Mouse (Mus musculus) lung, embryonic 15.5 days (tissue): ENCODE results near the gene Tmem119. TPM values are rescaled to one million over a fixed set of nuclear protein-coding genes. Genes with fewer than 3 reads are reported as not detected.

Experiments
- ATAC-seq: fragments of 200-750 bp; cut with Nextera tagmentation; 2 replicates; pipeline ENCODE4 v1.8.0; 2017; ENCODE audit warnings: moderate number of reproducible peaks, borderline replicate concordance; ENCODE audit not compliant: low FRiP score, low TSS enrichment; ENCODE audit errors: extremely low read depth
- H3K27ac ChIP-seq: fragments of 300-500 bp; sonication (generic); 2 replicates; pipeline ENCODE4 v1.5.1; 2015; ENCODE audit warnings: moderate library complexity, mild to moderate bottlenecking, inconsistent platforms
- H3K27me3 ChIP-seq: fragments of 300-500 bp; sonication (generic); 2 replicates; pipeline ENCODE4 v1.6.1; 2015; ENCODE audit warnings: inconsistent platforms
- H3K36me3 ChIP-seq: fragments of 300-500 bp; sonication (generic); 2 replicates; pipeline ENCODE4 v1.6.1; 2015; ENCODE audit warnings: inconsistent platforms
- H3K4me1 ChIP-seq: fragments of 300-500 bp; sonication (generic); 2 replicates; pipeline ENCODE4 v1.6.1; 2015; ENCODE audit warnings: inconsistent platforms
- H3K4me2 ChIP-seq: fragments of 300-500 bp; sonication (generic); 2 replicates; pipeline ENCODE4 v1.6.1; 2015; ENCODE audit warnings: inconsistent platforms, mild to moderate bottlenecking, moderate library complexity
- H3K4me3 ChIP-seq: fragments of 300-500 bp; sonication (generic); 2 replicates; pipeline ENCODE4 v1.5.1; 2015; ENCODE audit warnings: mild to moderate bottlenecking, inconsistent platforms
- H3K9ac ChIP-seq: fragments of 300-500 bp; sonication (generic); 2 replicates; pipeline ENCODE4 v1.6.1; 2015; ENCODE audit warnings: inconsistent platforms
- H3K9me3 ChIP-seq: fragments of 300-500 bp; sonication (generic); 2 replicates; pipeline ENCODE4 v1.6.1; 2016; ENCODE audit warnings: inconsistent platforms
- WGBS: fragments of 180-500 bp; shearing (Covaris S2); methylation state at CpG from one replicate; pipeline ENCODE4 v1.1.7; 2015; 5-methylcytosine and 5-hydroxymethylcytosine counted together
- polyA plus RNA-seq: library from polyadenylated mRNA; unstranded; fragments of >200 nt; fragmentation: Nextera tagmentation; extraction: Ambion mirVana; gene quantifications from 2 replicates; pipeline ENCODE4 v1.2.1, GENCODE M21; 2015

Gene Tmem119
- polyA plus RNA-seq: 47.0 and 48.1 TPM in 2 replicates

- WGBS: 0% methylated on average over 11 of the region's 11 CpGs
- H3K4me2 ChIP-seq: peak within 1 kb of the TSS; percentile 56
- peaks cover 47% of the 10 kb centered on the region for H3K4me1 ChIP-seq
- H3K4me3 ChIP-seq: peak within 1 kb of the TSS; percentile 45
- no peaks in the 10 kb centered on the region for H3K36me3 ChIP-seq
- no peaks in the 10 kb centered on the region for H3K27me3 ChIP-seq
- peak; percentile 91 for ATAC-seq
- peak within 1 kb of the TSS; percentile 73 for H3K27ac ChIP-seq
- no peaks in the 10 kb centered on the region for H3K9me3 ChIP-seq
- H3K9ac ChIP-seq: peak within 1 kb of the TSS; percentile 40
These were observed at the start of gene Tmem119 for GRCm38 (mm10) chr5:113800280-113800679. Tmem119 (minus strand) TSS chr5:113800516.

- WGBS: 84% methylated on average over 9 of the region's 9 CpGs
- peaks cover 70% of the 10 kb centered on the region for H3K36me3 ChIP-seq
- H3K27me3 ChIP-seq: no peaks in the 10 kb centered on the region
- no peak overlapping the region for H3K4me2 ChIP-seq
- no peak overlapping the region for H3K27ac ChIP-seq
- no peak overlapping the region for H3K4me3 ChIP-seq
- H3K9ac ChIP-seq: no peak overlapping the region
- no peak for ATAC-seq
- peaks cover 17% of the 10 kb centered on the region for H3K4me1 ChIP-seq
- no peaks in the 10 kb centered on the region for H3K9me3 ChIP-seq
These were observed 47.3 kb upstream of the Tmem119 start for GRCm38 (mm10) chr5:113847636-113848035.

- H3K4me3 ChIP-seq: no peak overlapping the region
- H3K4me1 ChIP-seq: peaks cover 20% of the 10 kb centered on the region
- no peak overlapping the region for H3K27ac ChIP-seq
- H3K36me3 ChIP-seq: peaks cover 69% of the 10 kb centered on the region
- no peak for ATAC-seq
- WGBS: 84% methylated on average over 8 of the region's 8 CpGs
- no peak overlapping the region for H3K9ac ChIP-seq
- H3K9me3 ChIP-seq: no peaks in the 10 kb centered on the region
- no peaks in the 10 kb centered on the region for H3K27me3 ChIP-seq
- no peak overlapping the region for H3K4me2 ChIP-seq
These were observed 46.3 kb upstream of the Tmem119 start for GRCm38 (mm10) chr5:113846656-113847055.

- H3K9me3 ChIP-seq: no peaks in the 10 kb centered on the region
- no peak overlapping the region for H3K4me3 ChIP-seq
- ATAC-seq: no peak
- no peak overlapping the region for H3K4me2 ChIP-seq
- H3K4me1 ChIP-seq: peaks cover 27% of the 10 kb centered on the region
- H3K36me3 ChIP-seq: peaks cover 62% of the 10 kb centered on the region
- WGBS: 86% methylated on average over 8 of the region's 8 CpGs
- no peak overlapping the region for H3K9ac ChIP-seq
- no peaks in the 10 kb centered on the region for H3K27me3 ChIP-seq
- H3K27ac ChIP-seq: no peak overlapping the region
These were observed 45.3 kb upstream of the Tmem119 start for GRCm38 (mm10) chr5:113845627-113846026.

GRCm38 (mm10) chr5:113844721-113845120 is 44.4 kb upstream of the Tmem119 start:
- Histone ChIP-seq H3K27ac (peak overlapping the region; percentile 80), H3K4me1 (peaks cover 27% of the 10 kb centered on the region), H3K9ac (no peak overlapping the region), H3K27me3 (no peaks in the 10 kb centered on the region), H3K36me3 (peaks cover 53% of the 10 kb centered on the region), H3K4me2 (peak overlapping the region; percentile 33), H3K9me3 (no peaks in the 10 kb centered on the region), H3K4me3 (no peak overlapping the region)
- WGBS: 54% methylated on average over 7 of the region's 7 CpGs
- ATAC-seq: peak; percentile 26

- no peaks in the 10 kb centered on the region for H3K27me3 ChIP-seq
- peaks cover 47% of the 10 kb centered on the region for H3K36me3 ChIP-seq
- H3K27ac ChIP-seq: peak overlapping the region; percentile 80
- no peak overlapping the region for H3K4me3 ChIP-seq
- H3K4me1 ChIP-seq: peaks cover 27% of the 10 kb centered on the region
- peak overlapping the region; percentile 33 for H3K4me2 ChIP-seq
- H3K9ac ChIP-seq: no peak overlapping the region
- peak; percentile 52; the same call in 1 of the 2 replicates for ATAC-seq
- 53% methylated on average over 15 of the region's 15 CpGs for WGBS
- no peaks in the 10 kb centered on the region for H3K9me3 ChIP-seq
These were observed 43.8 kb upstream of the Tmem119 start for GRCm38 (mm10) chr5:113844106-113844505.

GRCm38 (mm10) chr5:113842906-113843305 is 42.6 kb upstream of the Tmem119 start:
- Histone ChIP-seq H3K27ac (no peak overlapping the region), H3K4me1 (peaks cover 27% of the 10 kb centered on the region), H3K36me3 (peaks cover 46% of the 10 kb centered on the region), H3K4me3 (no peak overlapping the region), H3K9me3 (no peaks in the 10 kb centered on the region), H3K4me2 (no peak overlapping the region), H3K9ac (no peak overlapping the region), H3K27me3 (no peaks in the 10 kb centered on the region)
- 90% methylated on average over 9 of the region's 9 CpGs for WGBS
- ATAC-seq: no peak

GRCm38 (mm10) chr5:113842244-113842643 is 41.9 kb upstream of the Tmem119 start:
- 74% methylated on average over 9 of the region's 9 CpGs for WGBS

GRCm38 (mm10) chr5:113841243-113842225 is 41.2 kb upstream of the Tmem119 start:
- Histone ChIP-seq H3K4me2 (no peak overlapping the region), H3K9ac (no peak overlapping the region), H3K27ac (peak overlapping the region; percentile 12; the same call in 1 of the 2 replicates), H3K36me3 (peaks cover 35% of the 10 kb centered on the region), H3K27me3 (no peaks in the 10 kb centered on the region), H3K9me3 (no peaks in the 10 kb centered on the region), H3K4me3 (no peak overlapping the region), H3K4me1 (peaks cover 27% of the 10 kb centered on the region)
- ATAC-seq: no peak
- 51% methylated on average over 23 of the region's 23 CpGs for WGBS

More at GRCm38 (mm10) chr5:113842244-113842643, 41.9 kb upstream of the Tmem119 start:
- Histone ChIP-seq H3K4me3 (no peak overlapping the region), H3K4me2 (no peak overlapping the region), H3K27me3 (no peaks in the 10 kb centered on the region), H3K36me3 (peaks cover 39% of the 10 kb centered on the region), H3K9me3 (no peaks in the 10 kb centered on the region), H3K9ac (no peak overlapping the region), H3K4me1 (peaks cover 27% of the 10 kb centered on the region), H3K27ac (no peak overlapping the region)
- ATAC-seq: no peak

GRCm38 (mm10) chr5:113840443-113840842 is 40.1 kb upstream of the Tmem119 start:
- Histone ChIP-seq H3K9ac (no peak overlapping the region), H3K4me1 (peaks cover 27% of the 10 kb centered on the region), H3K27ac (no peak overlapping the region), H3K4me3 (no peak overlapping the region), H3K27me3 (no peaks in the 10 kb centered on the region), H3K4me2 (no peak overlapping the region), H3K9me3 (no peaks in the 10 kb centered on the region), H3K36me3 (peaks cover 24% of the 10 kb centered on the region)
- WGBS: 78% methylated on average over 4 of the region's 4 CpGs
- ATAC-seq: no peak

GRCm38 (mm10) chr5:113836961-113837360 is 36.6 kb upstream of the Tmem119 start:
- Histone ChIP-seq H3K4me3 (no peak overlapping the region), H3K4me2 (no peak overlapping the region), H3K9me3 (no peaks in the 10 kb centered on the region), H3K9ac (no peak overlapping the region), H3K27me3 (no peaks in the 10 kb centered on the region), H3K27ac (0 out of 2 replicates have a peak overlapping the region, but pooled peaks have one; percentile 3), H3K4me1 (peaks cover 10% of the 10 kb centered on the region; the same call in 1 of the 2 replicates), H3K36me3 (no peaks in the 10 kb centered on the region)
- WGBS: 77% methylated on average over 10 of the region's 10 CpGs
- no peak for ATAC-seq

- Histone ChIP-seq H3K4me3 (no peak overlapping the region), H3K27ac (no peak overlapping the region), H3K4me1 (no peaks in the 10 kb centered on the region), H3K9me3 (no peaks in the 10 kb centered on the region), H3K4me2 (no peak overlapping the region), H3K36me3 (no peaks in the 10 kb centered on the region), H3K9ac (no peak overlapping the region), H3K27me3 (no peaks in the 10 kb centered on the region)
- ATAC-seq: no peak
- 50% methylated on average over 16 of the region's 16 CpGs for WGBS
These were observed 33.1 kb upstream of the Tmem119 start for GRCm38 (mm10) chr5:113833316-113833947.
